Mouse (Mus musculus): ENCODE results near the gene Atp6v1g3.

Gene Atp6v1g3

GRCm38 (mm10) chr1:138273438-138273837 is at the start of gene Atp6v1g3:
Gene Atp6v1g3, plus strand, starts transcription at chr1:138273738.
- DNase-seq (ENCODE audit: low read depth, low spot score): no peak

GRCm38 (mm10) chr1:138233051-138233450 is 40.5 kb upstream of the Atp6v1g3 start:
- DNase-seq (ENCODE audit: low read depth, low spot score): no peak

- DNase-seq (ENCODE audit: low read depth, low spot score): no peak
These were observed 36.3 kb upstream of the Atp6v1g3 start for GRCm38 (mm10) chr1:138237252-138237651.

GRCm38 (mm10) chr1:138243947-138244346 is 29.6 kb upstream of the Atp6v1g3 start:
- DNase-seq (ENCODE audit: low read depth, low spot score): no peak

GRCm38 (mm10) chr1:138244485-138244884 is 29.1 kb upstream of the Atp6v1g3 start:
- no peak for DNase-seq (ENCODE audit: low read depth, low spot score)

- no peak for DNase-seq (ENCODE audit: low read depth, low spot score)
These were observed 28.4 kb upstream of the Atp6v1g3 start for GRCm38 (mm10) chr1:138245103-138245502.

- no peak for DNase-seq (ENCODE audit: low read depth, low spot score)
These were observed 28.0 kb upstream of the Atp6v1g3 start for GRCm38 (mm10) chr1:138245533-138245932.

GRCm38 (mm10) chr1:138246438-138247164 is 26.9 kb upstream of the Atp6v1g3 start:
- DNase-seq (ENCODE audit: low read depth, low spot score): peak; percentile 7

GRCm38 (mm10) chr1:138247699-138248483 is 25.6 kb upstream of the Atp6v1g3 start:
- no peak for DNase-seq (ENCODE audit: low read depth, low spot score)

- peak; percentile 7 for DNase-seq (ENCODE audit: low read depth, low spot score)
These were observed 24.8 kb upstream of the Atp6v1g3 start for GRCm38 (mm10) chr1:138248770-138249169.

GRCm38 (mm10) chr1:138250951-138251350 is 22.6 kb upstream of the Atp6v1g3 start:
- no peak for DNase-seq (ENCODE audit: low read depth, low spot score)

- DNase-seq (ENCODE audit: low read depth, low spot score): no peak
These were observed 17.3 kb upstream of the Atp6v1g3 start for GRCm38 (mm10) chr1:138256172-138256789.

- DNase-seq (ENCODE audit: low read depth, low spot score): no peak
These were observed 14.8 kb upstream of the Atp6v1g3 start for GRCm38 (mm10) chr1:138258758-138259157.

GRCm38 (mm10) chr1:138261520-138261919 is 12.0 kb upstream of the Atp6v1g3 start:
- no peak for DNase-seq (ENCODE audit: low read depth, low spot score)

- DNase-seq (ENCODE audit: low read depth, low spot score): no peak
These were observed 11.1 kb upstream of the Atp6v1g3 start for GRCm38 (mm10) chr1:138262408-138262807.

GRCm38 (mm10) chr1:138267465-138268055 is 6.0 kb upstream of the Atp6v1g3 start:
- no peak for DNase-seq (ENCODE audit: low read depth, low spot score)

- no peak for DNase-seq (ENCODE audit: low read depth, low spot score)
These were observed 1.4 kb downstream of the Atp6v1g3 start for GRCm38 (mm10) chr1:138274930-138275329.

- DNase-seq (ENCODE audit: low read depth, low spot score): peak; percentile 20
These were observed 2.3 kb downstream of the Atp6v1g3 start for GRCm38 (mm10) chr1:138275859-138276258.

- no peak for DNase-seq (ENCODE audit: low read depth, low spot score)
These were observed 7.6 kb downstream of the Atp6v1g3 start for GRCm38 (mm10) chr1:138281139-138281538.

GRCm38 (mm10) chr1:138282413-138283141 is 9.0 kb downstream of the Atp6v1g3 start:
- DNase-seq (ENCODE audit: low read depth, low spot score): no peak

- no peak for DNase-seq (ENCODE audit: low read depth, low spot score)
These were observed 14.1 kb downstream of the Atp6v1g3 start for GRCm38 (mm10) chr1:138287665-138288064.
